Mouse (Mus musculus) limb, embryonic 14.5 days (tissue): ENCODE results near the gene Zdhhc22. TPM values are rescaled to one million over a fixed set of nuclear protein-coding genes. Genes with fewer than 3 reads are reported as not detected.

Experiments
- ATAC-seq: fragments of 200-750 bp; cut with Nextera tagmentation; 2 replicates; pipeline ENCODE4 v1.8.0; 2017; ENCODE audit warnings: low read depth, moderate number of reproducible peaks, moderate TSS enrichment; ENCODE audit not compliant: low FRiP score
- DNase-seq: peaks from one replicate; pipeline ENCODE4 v3.0.0-alpha.2; 2015; ENCODE audit warnings: low spot score
- H3K27ac ChIP-seq: fragments of 300-500 bp; sonication (generic); replicated peaks from 2 replicates; pipeline ENCODE4 v1.5.1; 2014; ENCODE audit warnings: low read depth, mild to moderate bottlenecking, low read length, moderate library complexity, mixed read lengths
- H3K27me3 ChIP-seq: fragments of 300-500 bp; sonication (generic); 2 replicates; pipeline ENCODE4 v1.6.1; 2014; ENCODE audit warnings: low read length, mixed read lengths; ENCODE audit not compliant: control insufficient read depth, insufficient read depth
- H3K36me3 ChIP-seq: fragments of 300-500 bp; sonication (generic); 2 replicates; pipeline ENCODE4 v1.6.1; 2014; ENCODE audit warnings: mild to moderate bottlenecking, low read length, moderate library complexity, mixed read lengths; ENCODE audit not compliant: control insufficient read depth, insufficient read depth
- H3K4me1 ChIP-seq: fragments of 300-500 bp; sonication (generic); 2 replicates; pipeline ENCODE4 v1.6.1; 2014; ENCODE audit warnings: antibody characterized with exemption, low read length, mixed read lengths; ENCODE audit not compliant: control insufficient read depth, insufficient read depth
- H3K4me2 ChIP-seq: fragments of 300-500 bp; sonication (generic); replicated peaks from 2 replicates; pipeline ENCODE4 v1.6.1; 2014; ENCODE audit warnings: low read depth, mild to moderate bottlenecking, low read length, moderate library complexity; ENCODE audit not compliant: severe bottlenecking
- H3K4me3 ChIP-seq: fragments of 300-500 bp; sonication (generic); replicated peaks from 2 replicates; pipeline ENCODE4 v1.5.1; 2014; ENCODE audit warnings: low read length
- H3K9ac ChIP-seq: fragments of 300-500 bp; sonication (generic); 2 replicates; pipeline ENCODE4 v1.6.1; 2014; ENCODE audit warnings: mild to moderate bottlenecking, low read depth, low read length, moderate library complexity; ENCODE audit not compliant: severe bottlenecking
- H3K9me3 ChIP-seq: fragments of 300-500 bp; sonication (generic); 2 replicates; pipeline ENCODE4 v1.6.1; 2016; ENCODE audit warnings: low read length; ENCODE audit not compliant: control insufficient read depth
- POLR2A ChIP-seq: fragments of 200-500 bp; IDR thresholded peaks from 2 replicates; pipeline ENCODE4 v1.8.0; 2012; ENCODE audit warnings: inconsistent platforms, mild to moderate bottlenecking, moderate library complexity, borderline replicate concordance; ENCODE audit not compliant: insufficient read depth, insufficient read length; ENCODE audit errors: extremely low read depth
- WGBS: fragments of 180-500 bp; shearing (Covaris S2); extraction: QIAGEN DNeasy Blood & Tissue Kit; methylation state at CpG from one replicate; pipeline ENCODE4 v1.1.7; 2014; 5-methylcytosine and 5-hydroxymethylcytosine counted together
- polyA plus RNA-seq, 2 experiments: library from polyadenylated mRNA; depleted of rRNA in 1 of 2; stranded (reverse) in 1 of 2; unstranded in 1 of 2; fragments of >200 nt; fragmentation: Nextera tagmentation in 1 of 2; extraction: Ambion mirVana in 1 of 2; gene quantifications; 2 replicates each; pipeline versions ENCODE4 v1.2.1 to v1.2.3; 2012 to 2014

The Zdhhc22 gene
- polyA plus RNA-seq, 2 experiments: 0.10 TPM; not detected in 1

DNA sequence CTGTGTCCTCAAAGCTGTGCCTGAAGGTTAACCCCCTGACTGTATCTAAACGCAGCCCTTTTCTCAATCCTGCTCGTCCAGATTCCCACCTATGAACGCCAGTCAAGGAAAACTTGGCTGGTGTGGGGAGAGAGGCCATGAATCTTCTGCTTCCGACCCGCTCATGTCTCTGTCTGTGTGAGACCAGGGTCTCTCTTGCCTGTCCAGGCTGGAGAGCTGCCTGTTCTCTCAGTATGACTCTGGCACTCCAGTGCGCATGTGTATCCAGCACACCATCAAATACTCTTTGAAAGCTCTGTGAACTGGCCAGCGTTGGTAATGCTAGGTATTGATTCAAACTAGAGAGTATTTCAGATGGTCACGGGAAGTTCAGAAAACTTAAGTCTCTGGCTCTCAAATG is 46.8 kb downstream of the Zdhhc22 start:
- no peak overlapping the region for H3K27ac ChIP-seq
- no peak overlapping the region for H3K9ac ChIP-seq
- no peak for TF ChIP-seq POLR2A
- no peak for DNase-seq
- H3K4me1 ChIP-seq: peaks cover 9% of the 10 kb centered on the region
- H3K4me3 ChIP-seq: no peak overlapping the region
- ATAC-seq: no peak
- no peaks in the 10 kb centered on the region for H3K9me3 ChIP-seq
- no peaks in the 10 kb centered on the region for H3K27me3 ChIP-seq
- no peaks in the 10 kb centered on the region for H3K36me3 ChIP-seq
- 83% methylated on average over 8 of the region's 8 CpGs for WGBS
- H3K4me2 ChIP-seq: no peak overlapping the region

DNA sequence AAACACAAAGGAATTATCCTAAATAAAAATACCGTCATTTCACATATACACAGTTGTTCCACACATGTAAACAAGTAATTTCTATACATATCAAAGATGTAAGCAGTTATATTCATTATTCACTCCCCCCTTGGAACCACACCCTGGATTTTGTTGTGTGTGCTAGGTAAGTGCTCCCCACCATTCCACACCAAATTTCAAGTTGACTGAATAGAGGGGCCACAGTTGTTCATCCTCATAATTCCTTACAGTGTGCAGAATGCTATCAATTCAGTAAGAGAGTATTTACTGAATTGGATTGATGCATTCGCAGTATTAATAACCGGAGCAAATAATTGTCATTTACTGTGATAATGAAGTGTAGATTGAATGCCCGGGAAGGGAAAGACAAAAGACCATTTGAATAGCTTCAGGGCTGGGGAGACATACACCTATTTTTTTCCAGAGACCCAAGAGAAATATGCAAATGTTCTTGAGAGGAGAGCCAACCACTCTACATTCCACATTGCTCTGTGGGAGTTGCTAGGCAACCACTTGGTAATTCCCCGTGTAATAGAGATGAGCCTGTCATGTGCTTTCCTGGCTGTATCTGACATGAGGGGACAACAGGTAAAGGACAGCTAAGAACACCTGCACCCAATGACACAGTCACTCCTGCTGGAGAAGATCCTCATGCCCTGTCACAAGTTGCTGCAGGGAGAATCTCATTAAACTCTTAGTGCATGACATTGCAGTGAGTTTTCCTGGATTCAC is 48.3 kb downstream of the Zdhhc22 start:
- H3K36me3 ChIP-seq: no peaks in the 10 kb centered on the region
- no peak overlapping the region for H3K9ac ChIP-seq
- H3K4me3 ChIP-seq: no peak overlapping the region
- WGBS: 64% methylated on average over 5 of the region's 5 CpGs
- H3K4me2 ChIP-seq: no peak overlapping the region
- no peaks in the 10 kb centered on the region for H3K27me3 ChIP-seq
- no peak for TF ChIP-seq POLR2A
- no peak for DNase-seq
- no peak for ATAC-seq
- H3K4me1 ChIP-seq: peaks cover 2% of the 10 kb centered on the region; the same call in 1 of the 2 replicates
- no peak overlapping the region for H3K27ac ChIP-seq
- no peaks in the 10 kb centered on the region for H3K9me3 ChIP-seq

DNA sequence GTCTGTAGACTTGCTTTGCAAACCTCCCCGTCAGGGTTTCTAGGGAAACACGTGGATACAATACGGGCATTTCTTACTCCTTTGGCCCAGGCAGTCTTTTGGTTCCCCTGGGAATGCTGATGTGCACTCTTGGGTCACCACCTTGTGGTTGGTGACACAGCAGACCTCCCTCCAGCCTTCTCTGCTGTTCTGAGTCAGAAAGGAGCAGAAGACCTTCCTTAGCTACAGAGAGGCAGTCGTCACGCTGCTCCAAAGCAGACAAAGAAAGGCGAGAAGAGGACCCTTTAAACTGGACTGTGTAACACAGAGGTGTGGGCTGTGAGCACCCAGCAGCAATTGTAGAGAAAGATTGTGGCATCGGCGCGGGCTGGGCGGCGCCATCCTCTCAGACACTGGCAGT is 49.1 kb downstream of the Zdhhc22 start:
- H3K27me3 ChIP-seq: no peaks in the 10 kb centered on the region
- TF ChIP-seq POLR2A: no peak
- no peaks in the 10 kb centered on the region for H3K36me3 ChIP-seq
- WGBS: 59% methylated on average over 11 of the region's 11 CpGs
- DNase-seq (no peak), ATAC-seq (no peak)
- peaks cover 2% of the 10 kb centered on the region; the same call in 1 of the 2 replicates for H3K4me1 ChIP-seq
- H3K27ac ChIP-seq: no peak overlapping the region
- no peak overlapping the region for H3K4me2 ChIP-seq
- H3K9me3 ChIP-seq: no peaks in the 10 kb centered on the region
- H3K4me3 ChIP-seq: no peak overlapping the region
- H3K9ac ChIP-seq: no peak overlapping the region

DNA sequence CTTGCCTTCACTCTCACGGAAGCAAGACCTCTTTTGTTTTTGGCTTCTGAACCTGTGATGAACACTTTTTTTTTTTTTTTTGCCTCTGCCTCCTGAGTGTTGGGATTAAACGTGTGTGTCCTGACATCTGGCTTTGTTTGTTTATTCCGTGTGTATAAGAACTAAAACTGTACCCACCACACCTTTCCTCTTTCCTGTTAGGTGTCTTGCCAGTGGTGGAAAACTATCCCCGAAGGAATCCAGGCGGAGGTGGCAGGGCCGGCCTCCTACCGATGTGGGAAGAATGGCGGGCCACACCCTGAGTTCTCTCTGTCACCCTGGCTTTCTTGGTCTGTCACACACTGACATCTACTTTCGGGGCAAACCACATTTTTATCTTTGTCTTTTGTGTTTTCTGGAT is 51.7 kb downstream of the Zdhhc22 start:
- WGBS: 74% methylated on average over 9 of the region's 9 CpGs
- H3K4me1 ChIP-seq: no peaks in the 10 kb centered on the region
- DNase-seq: no peak

DNA sequence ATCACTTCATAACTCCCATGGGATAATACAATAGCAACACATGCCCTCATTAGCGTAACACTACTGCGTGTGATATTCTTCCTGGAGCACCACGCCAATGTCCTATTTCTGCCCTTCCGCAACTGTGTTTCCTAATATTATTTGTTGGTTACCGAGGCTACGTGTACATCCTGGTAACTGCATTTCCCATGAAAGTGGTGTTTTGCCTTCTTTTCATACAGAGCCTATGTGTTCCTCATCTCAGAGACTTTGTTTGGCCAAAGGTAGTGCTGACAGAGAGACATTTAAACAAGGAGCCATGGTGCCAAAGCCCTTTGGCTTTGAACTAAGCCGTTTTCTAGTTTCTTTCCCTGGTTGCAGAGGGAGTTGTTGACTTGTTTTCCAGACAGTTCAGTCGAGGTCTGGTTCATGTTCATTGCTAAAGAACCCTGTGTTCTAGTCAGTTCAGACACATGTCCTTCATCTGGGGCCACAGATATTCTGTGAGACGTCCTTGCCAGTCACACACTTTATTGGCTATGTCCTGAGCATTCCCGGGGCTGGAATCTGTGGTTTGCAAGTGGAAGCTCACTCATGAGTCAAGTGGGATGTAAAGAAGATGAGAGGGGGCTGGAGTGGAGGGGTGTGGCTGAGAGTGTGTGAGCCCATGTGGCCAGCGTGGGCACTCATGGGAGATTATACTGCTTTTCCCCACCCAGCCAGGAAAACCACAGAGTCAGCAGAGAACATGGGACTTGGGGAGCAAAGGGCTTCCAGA is 53.5 kb downstream of the Zdhhc22 start:
- no peaks in the 10 kb centered on the region for H3K36me3 ChIP-seq
- no peak overlapping the region for H3K4me2 ChIP-seq
- DNase-seq (no peak), ATAC-seq (no peak)
- H3K4me3 ChIP-seq: no peak overlapping the region
- no peak for TF ChIP-seq POLR2A
- H3K9ac ChIP-seq: no peak overlapping the region
- no peaks in the 10 kb centered on the region for H3K9me3 ChIP-seq
- H3K27ac ChIP-seq: no peak overlapping the region
- WGBS: 71% methylated on average over 11 of the region's 11 CpGs
- H3K4me1 ChIP-seq: no peaks in the 10 kb centered on the region
- no peaks in the 10 kb centered on the region for H3K27me3 ChIP-seq

More for the DNA sequence above, 51.7 kb downstream of the Zdhhc22 start:
- no peaks in the 10 kb centered on the region for H3K36me3 ChIP-seq
- no peaks in the 10 kb centered on the region for H3K27me3 ChIP-seq
- ATAC-seq: no peak
- H3K4me3 ChIP-seq: no peak overlapping the region
- H3K9me3 ChIP-seq: no peaks in the 10 kb centered on the region
- no peak overlapping the region for H3K27ac ChIP-seq
- H3K9ac ChIP-seq: no peak overlapping the region
- no peak for TF ChIP-seq POLR2A
- no peak overlapping the region for H3K4me2 ChIP-seq
